Mouse (Mus musculus) embryonic facial prominence, embryonic 11.5 days (tissue): ENCODE data around the gene Mapk12. TPM values are rescaled to one million over a fixed set of nuclear protein-coding genes. Genes with fewer than 3 reads are reported as not detected.

Source experiments
- ATAC-seq: fragments of 200-750 bp; cut with Nextera tagmentation; replicated peaks from 2 replicates; pipeline ENCODE4 v1.8.0; 2017; ENCODE audit warnings: low read depth; ENCODE audit not compliant: insufficient number of reproducible peaks, low FRiP score, low TSS enrichment
- DNase-seq: peaks from one replicate; pipeline ENCODE4 v3.0.0-alpha.2; 2015; ENCODE audit warnings: low spot score
- H3K27ac ChIP-seq: fragments of 300-500 bp; sonication (generic); replicated peaks from 2 replicates; pipeline ENCODE4 v1.5.1; 2014; ENCODE audit warnings: mild to moderate bottlenecking, low read depth, low read length, control low read depth
- H3K27me3 ChIP-seq: fragments of 300-500 bp; sonication (generic); 2 replicates; pipeline ENCODE4 v1.6.1; 2014; ENCODE audit warnings: mild to moderate bottlenecking, low read length, moderate library complexity, mixed read lengths; ENCODE audit not compliant: control insufficient read depth, insufficient read depth
- H3K36me3 ChIP-seq: fragments of 300-500 bp; sonication (generic); replicated peaks from 2 replicates; pipeline ENCODE4 v1.6.1; 2014; ENCODE audit warnings: low read depth, mild to moderate bottlenecking, low read length, moderate library complexity, mixed read lengths; ENCODE audit not compliant: control insufficient read depth, insufficient read depth
- H3K4me1 ChIP-seq: fragments of 300-500 bp; sonication (generic); 2 replicates; pipeline ENCODE4 v1.6.1; 2014; ENCODE audit warnings: low read length, mixed read lengths; ENCODE audit not compliant: control insufficient read depth, insufficient read depth
- H3K4me2 ChIP-seq: fragments of 300-500 bp; sonication (generic); 2 replicates; pipeline ENCODE4 v1.6.1; 2014; ENCODE audit warnings: low read depth, mild to moderate bottlenecking, control low read depth, low read length, moderate library complexity
- H3K4me3 ChIP-seq: fragments of 300-500 bp; sonication (generic); 2 replicates; pipeline ENCODE4 v1.5.1; 2014; ENCODE audit warnings: low read depth, low read length, control low read depth
- H3K9ac ChIP-seq: fragments of 300-500 bp; sonication (generic); replicated peaks from 2 replicates; pipeline ENCODE4 v1.6.1; 2014; ENCODE audit warnings: mild to moderate bottlenecking, control low read depth, low read length
- H3K9me3 ChIP-seq: fragments of 300-500 bp; sonication (generic); replicated peaks from 2 replicates; pipeline ENCODE4 v1.6.1; 2016; ENCODE audit warnings: mild to moderate bottlenecking, low read length, inconsistent platforms, mixed read lengths; ENCODE audit not compliant: control insufficient read depth
- WGBS: fragments of 180-500 bp; shearing (Covaris S2); extraction: QIAGEN DNeasy Blood & Tissue Kit; methylation state at CpG from one replicate; pipeline ENCODE4 v1.1.7; 2014; 5-methylcytosine and 5-hydroxymethylcytosine counted together
- polyA plus RNA-seq: library from polyadenylated mRNA; unstranded; fragments of >200 nt; fragmentation: Nextera tagmentation; extraction: Ambion mirVana; gene quantifications from 2 replicates; pipeline ENCODE4 v1.2.1, GENCODE M21; 2014

Mapk12 gene
- 10.1 and 11.9 TPM in 2 replicates for polyA plus RNA-seq

GRCm38 (mm10) chr15:89140659-89141252 is at the start of gene Mapk12:
Gene Mapk12, minus strand, starts transcription at chr15:89140703.
- H3K36me3 ChIP-seq: no peaks in the 10 kb centered on the region
- H3K4me1 ChIP-seq: peaks cover 3% of the 10 kb centered on the region
- peaks cover 20% of the 10 kb centered on the region for H3K27me3 ChIP-seq
- peak within 1 kb of the TSS; percentile 98 for H3K4me2 ChIP-seq
- peak within 1 kb of the TSS; percentile 67 for H3K9ac ChIP-seq
- H3K9me3 ChIP-seq: no peaks in the 10 kb centered on the region
- peak within 1 kb of the TSS; percentile 52 for H3K4me3 ChIP-seq
- peak; percentile 71 for ATAC-seq
- peak; percentile 61 for DNase-seq
- whole genome bisulfite sequencing: under 1% methylated on average over 21 of the region's 21 CpGs
- peak within 1 kb of the TSS; percentile 47; the same call in 1 of the 2 replicates for H3K27ac ChIP-seq

- no peak overlapping the region for H3K4me2 ChIP-seq
- ATAC-seq (no peak), DNase-seq (no peak)
- no peaks in the 10 kb centered on the region for H3K27me3 ChIP-seq
- no peaks in the 10 kb centered on the region for H3K4me1 ChIP-seq
- no peaks in the 10 kb centered on the region for H3K9me3 ChIP-seq
- no peak overlapping the region for H3K4me3 ChIP-seq
- WGBS: 86% methylated on average over 5 of the region's 5 CpGs
- H3K27ac ChIP-seq: no peak overlapping the region
- no peaks in the 10 kb centered on the region; the same call in 1 of the 2 replicates for H3K36me3 ChIP-seq
- H3K9ac ChIP-seq: no peak overlapping the region
Observed at GRCm38 (mm10) chr15:89184937-89185227, 44.4 kb upstream of the Mapk12 start.

- Histone ChIP-seq H3K9me3 (no peaks in the 10 kb centered on the region), H3K4me3 (no peak overlapping the region), H3K9ac (no peak overlapping the region), H3K36me3 (no peaks in the 10 kb centered on the region; the same call in 1 of the 2 replicates), H3K27ac (no peak overlapping the region), H3K27me3 (no peaks in the 10 kb centered on the region), H3K4me1 (no peaks in the 10 kb centered on the region), H3K4me2 (no peak overlapping the region)
- DNase-seq (no peak), ATAC-seq (no peak)
- WGBS: 50% methylated on average over 5 of the region's 5 CpGs
Observed at GRCm38 (mm10) chr15:89184141-89184936, 43.8 kb upstream of the Mapk12 start.

GRCm38 (mm10) chr15:89182842-89183241 is 42.3 kb upstream of the Mapk12 start:
- H3K4me2 ChIP-seq: no peak overlapping the region
- DNase-seq (no peak), ATAC-seq (no peak)
- no peaks in the 10 kb centered on the region for H3K27me3 ChIP-seq
- no peaks in the 10 kb centered on the region for H3K9me3 ChIP-seq
- H3K27ac ChIP-seq: no peak overlapping the region
- no peaks in the 10 kb centered on the region; the same call in 1 of the 2 replicates for H3K36me3 ChIP-seq
- no peak overlapping the region for H3K9ac ChIP-seq
- H3K4me1 ChIP-seq: peaks cover 7% of the 10 kb centered on the region
- 53% methylated on average over 5 of the region's 5 CpGs for WGBS
- H3K4me3 ChIP-seq: no peak overlapping the region

- no peak overlapping the region for H3K4me2 ChIP-seq
- no peak overlapping the region for H3K9ac ChIP-seq
- no peak for ATAC-seq
- no peak overlapping the region for H3K4me3 ChIP-seq
- no peaks in the 10 kb centered on the region for H3K27me3 ChIP-seq
- no peaks in the 10 kb centered on the region for H3K9me3 ChIP-seq
- H3K4me1 ChIP-seq: peaks cover 7% of the 10 kb centered on the region
- peak; percentile 47 for DNase-seq
- H3K36me3 ChIP-seq: no peaks in the 10 kb centered on the region; the same call in 1 of the 2 replicates
- WGBS: 27% methylated on average over 6 of the region's 6 CpGs
- H3K27ac ChIP-seq: no peak overlapping the region
Observed at GRCm38 (mm10) chr15:89182328-89182741, 41.8 kb upstream of the Mapk12 start.

GRCm38 (mm10) chr15:89181561-89182270 is 41.2 kb upstream of the Mapk12 start:
- no peak for ATAC-seq
- Histone ChIP-seq H3K36me3 (no peaks in the 10 kb centered on the region; the same call in 1 of the 2 replicates), H3K4me3 (no peak overlapping the region), H3K4me2 (no peak overlapping the region; the same call in 1 of the 2 replicates), H3K9ac (no peak overlapping the region), H3K27me3 (no peaks in the 10 kb centered on the region), H3K9me3 (no peaks in the 10 kb centered on the region), H3K27ac (no peak overlapping the region), H3K4me1 (peaks cover 13% of the 10 kb centered on the region)
- no peak for DNase-seq
- 68% methylated on average over 10 of the region's 10 CpGs for WGBS

GRCm38 (mm10) chr15:89180571-89181229 is 40.2 kb upstream of the Mapk12 start, which contains the start of gene Plxnb2:
Gene Plxnb2, minus strand, starts transcription at chr15:89180788.
- Histone ChIP-seq H3K4me2 (peak within 1 kb of the TSS; percentile 83), H3K27ac (peak within 1 kb of the TSS; percentile 86), H3K4me3 (peak within 1 kb of the TSS; percentile 73), H3K27me3 (no peaks in the 10 kb centered on the region), H3K36me3 (no peaks in the 10 kb centered on the region; the same call in 1 of the 2 replicates), H3K9ac (peak within 1 kb of the TSS; percentile 83), H3K4me1 (peaks cover 15% of the 10 kb centered on the region), H3K9me3 (no peaks in the 10 kb centered on the region)
- ATAC-seq (peak; percentile 87), DNase-seq (peak; percentile 93)
- WGBS: under 1% methylated on average over 47 of the region's 72 CpGs
